Mouse (Mus musculus): Measurements from ENCODE around the gene Npy. TPM values are rescaled to one million over a fixed set of nuclear protein-coding genes. Genes with fewer than 3 reads are reported as not detected.

The Npy gene
- total RNA-seq, 2 experiments from 2014 or later = not detected

DNA sequence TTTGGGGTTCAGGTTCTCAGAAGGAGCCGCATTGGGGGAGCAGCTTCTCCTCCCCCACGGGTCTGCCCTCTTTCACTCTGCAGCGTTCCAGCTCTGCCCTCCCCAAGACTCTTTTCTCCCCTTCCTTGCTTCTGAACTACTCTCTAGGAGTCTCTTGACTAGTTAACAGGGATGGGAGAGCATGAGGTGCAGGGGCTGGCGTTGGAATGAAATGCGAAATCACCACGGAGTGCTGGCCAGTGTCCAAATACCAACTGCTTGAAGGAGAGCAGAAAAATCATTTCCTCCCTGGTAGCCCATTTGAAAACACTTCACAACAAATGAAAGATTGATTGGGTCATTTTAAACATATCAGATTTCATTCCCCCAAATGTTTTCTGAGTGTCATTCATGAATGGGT lies 53.3 kb downstream of the Npy start:
- DNase-seq = no peak
- intact Hi-C loops (cut with DNase I) = no loop called here

Data from gastrocnemius, postnatal 36 days (tissue).